Mouse (Mus musculus) splenic B cell, adult 2 months (primary cell): ENCODE data around the gene Ppp1r14d.

Source experiments
- DNase-seq: peaks from one replicate; pipeline ENCODE4 v3.0.0-alpha.2; 2011; ENCODE audit warnings: low read depth, low spot score
- H3K27me3 ChIP-seq: 2 replicates; pipeline ENCODE4 v1.6.1; 2012; ENCODE audit warnings: mild to moderate bottlenecking, low read length, moderate library complexity, mixed read lengths; ENCODE audit not compliant: control insufficient read depth, poor library complexity, insufficient read depth, severe bottlenecking
- H3K36me3 ChIP-seq: 2 replicates; pipeline ENCODE4 v1.6.1; 2012; ENCODE audit warnings: mild to moderate bottlenecking, low read length, moderate library complexity, mixed read lengths; ENCODE audit not compliant: control insufficient read depth, poor library complexity, insufficient read depth, severe bottlenecking

Gene Ppp1r14d

DNA sequence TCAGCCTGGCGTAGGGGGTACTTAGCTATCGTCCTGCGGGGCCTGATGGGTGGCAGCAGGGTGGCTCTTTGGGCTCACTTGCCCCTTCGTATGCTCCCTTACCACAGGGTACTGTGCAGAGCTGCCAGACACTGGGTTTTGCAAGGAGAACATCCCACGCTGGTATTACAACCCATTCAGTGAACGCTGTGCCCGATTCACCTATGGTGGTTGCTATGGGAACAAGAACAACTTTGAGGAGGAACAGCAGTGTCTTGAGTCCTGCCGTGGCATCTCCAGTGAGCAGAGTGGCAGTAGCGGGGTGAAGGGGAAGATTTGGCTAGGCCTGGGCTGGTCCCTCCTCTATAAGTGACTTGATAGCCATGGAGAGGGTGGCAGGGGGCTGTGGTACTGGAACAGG lies 18.2 kb upstream of the Ppp1r14d start:
- H3K27me3 ChIP-seq, result peaks cover 2% of the 10 kb centered on the region; the same call in 1 of the 2 replicates
- no peak for DNase-seq
- no peaks in the 10 kb centered on the region for H3K36me3 ChIP-seq

DNA sequence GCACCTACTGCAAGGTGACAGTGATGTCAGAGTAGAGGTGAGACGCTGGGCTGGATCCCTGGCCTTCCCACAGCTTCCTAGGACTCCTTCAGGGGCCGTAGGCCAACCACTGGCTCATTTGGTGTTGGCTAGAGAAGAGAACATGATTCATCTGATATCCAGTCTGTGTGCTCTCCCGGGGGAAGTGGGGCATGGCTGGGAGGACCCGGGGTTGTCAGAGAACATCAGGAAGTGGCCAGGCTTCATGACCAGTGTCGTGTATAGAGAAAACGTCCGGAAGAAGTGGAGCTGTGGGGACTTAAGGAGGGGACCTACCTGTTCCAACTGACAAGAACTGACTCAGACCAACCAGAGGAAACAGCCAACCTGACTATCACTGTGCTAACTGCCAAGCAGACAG lies 15.5 kb upstream of the Ppp1r14d start:
- H3K27me3 ChIP-seq, result no peaks in the 10 kb centered on the region
- no peaks in the 10 kb centered on the region for H3K36me3 ChIP-seq
- DNase-seq, result no peak

DNA sequence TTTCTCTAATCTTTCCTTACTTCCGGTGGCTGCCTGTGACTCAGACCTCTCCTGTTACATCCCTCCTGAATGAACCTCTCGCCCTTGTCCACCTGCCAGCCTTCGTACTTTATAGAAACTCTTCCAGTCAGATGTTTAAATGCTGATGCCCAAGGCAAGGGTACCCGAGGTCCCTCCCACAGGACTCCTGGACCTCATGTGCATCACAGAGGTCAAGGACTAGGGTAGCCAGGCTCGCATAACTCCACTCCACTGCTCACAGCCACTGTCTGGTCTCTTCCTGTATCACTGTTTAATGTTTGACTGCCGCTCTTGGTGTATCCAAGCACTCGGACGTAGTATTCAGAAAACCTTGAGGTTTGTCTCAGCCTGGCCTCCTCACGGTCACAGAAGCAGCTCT lies 12.8 kb upstream of the Ppp1r14d start:
- Histone ChIP-seq H3K36me3 (no peaks in the 10 kb centered on the region), H3K27me3 (no peaks in the 10 kb centered on the region)
- no peak for DNase-seq

DNA sequence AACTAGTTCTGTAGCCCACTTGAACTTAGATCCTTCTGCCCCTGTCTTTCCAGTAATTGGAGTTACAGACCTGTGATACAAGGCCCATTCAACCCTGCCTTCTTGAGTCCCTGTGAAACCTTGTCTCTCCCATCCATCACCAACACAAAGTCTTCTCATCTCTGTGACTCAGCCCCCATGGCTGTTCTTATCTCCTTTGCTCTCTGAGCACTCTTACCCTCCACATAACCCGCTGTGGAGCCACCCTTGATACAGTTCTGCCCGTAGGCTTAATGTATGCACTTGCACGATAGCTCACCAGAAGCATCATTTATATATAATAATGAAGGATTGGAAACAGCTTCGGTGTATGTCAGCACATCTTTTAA lies 11.1 kb upstream of the Ppp1r14d start:
- DNase-seq, result no peak
- no peaks in the 10 kb centered on the region for H3K27me3 ChIP-seq
- H3K36me3 ChIP-seq, result no peaks in the 10 kb centered on the region

DNA sequence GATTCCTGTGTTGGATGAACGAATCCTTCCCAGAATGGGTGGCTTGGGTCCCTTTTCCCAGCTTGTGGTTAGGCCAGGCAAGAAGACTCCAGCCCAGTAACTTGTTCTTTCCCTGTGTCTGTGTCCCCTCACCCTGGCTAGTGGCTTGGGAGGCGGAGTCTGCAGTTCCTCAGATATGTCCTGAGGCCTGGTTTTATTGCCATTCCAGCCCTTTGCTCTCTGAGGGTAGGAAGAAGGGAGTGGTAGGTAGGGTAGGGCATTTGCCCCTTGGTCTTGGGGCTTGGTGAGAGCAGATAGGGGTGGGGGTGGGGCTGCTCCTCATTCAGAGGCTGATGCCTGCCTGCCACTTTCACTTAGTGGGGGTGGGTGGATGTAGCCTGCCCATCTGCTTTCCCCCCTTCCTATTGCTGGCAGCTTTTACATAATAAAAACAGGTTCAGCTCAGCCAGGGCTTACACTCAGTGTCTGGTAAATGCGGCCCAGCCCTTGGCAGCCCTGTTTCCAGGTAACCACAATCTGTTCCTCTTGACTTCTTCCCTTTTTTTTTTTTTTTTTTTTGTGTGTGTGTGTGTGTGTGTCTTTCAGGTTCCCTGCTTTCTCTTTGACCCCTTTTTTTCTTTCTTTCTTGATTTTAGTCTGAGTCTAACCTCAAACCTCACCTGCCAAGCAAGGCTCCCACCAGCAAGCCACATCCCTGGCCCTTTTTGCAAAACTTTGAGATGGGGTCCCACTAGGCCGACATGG lies 10.5 kb upstream of the Ppp1r14d start:
- DNase-seq, result no peak
- no peaks in the 10 kb centered on the region for H3K27me3 ChIP-seq
- H3K36me3 ChIP-seq, result no peaks in the 10 kb centered on the region

DNA sequence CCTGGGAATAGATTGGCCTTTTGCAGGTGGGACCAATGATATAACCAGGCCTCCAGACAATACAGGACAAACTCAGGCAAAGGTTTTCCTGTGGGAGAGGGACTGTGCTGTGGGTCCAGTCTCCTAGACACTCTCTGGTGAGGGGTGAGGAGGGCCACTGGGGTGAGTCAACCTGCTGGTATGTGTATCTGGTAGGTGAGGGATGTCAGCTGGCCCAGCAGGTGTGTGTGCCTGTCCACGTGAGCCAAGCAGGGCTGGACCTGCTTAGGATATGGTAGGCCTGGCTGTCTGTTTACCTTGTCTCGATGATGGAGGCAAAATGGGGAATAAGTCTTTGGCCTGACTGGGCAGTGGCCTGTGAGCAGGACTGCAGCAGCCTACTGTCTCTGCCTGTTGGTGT lies 9.0 kb upstream of the Ppp1r14d start:
- Histone ChIP-seq H3K36me3 (no peaks in the 10 kb centered on the region), H3K27me3 (no peaks in the 10 kb centered on the region)
- no peak for DNase-seq

DNA sequence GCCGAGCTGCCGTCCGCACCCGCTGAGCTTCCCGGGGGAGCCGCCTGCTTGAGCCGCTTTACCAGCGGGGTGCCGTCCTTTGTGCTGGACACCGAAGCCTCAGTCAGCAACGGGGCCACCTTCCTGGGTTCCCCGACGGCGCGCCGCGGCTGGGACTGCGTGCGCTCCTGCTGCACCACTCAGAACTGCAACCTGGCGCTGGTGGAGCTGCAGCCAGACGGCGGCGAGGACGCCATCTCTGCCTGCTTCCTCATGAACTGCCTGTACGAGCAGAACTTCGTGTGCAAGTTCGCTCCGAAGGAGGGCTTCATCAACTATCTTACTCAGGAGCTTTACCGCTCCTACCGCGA lies 8.1 kb upstream of the Ppp1r14d start:
- no peaks in the 10 kb centered on the region for H3K27me3 ChIP-seq
- no peaks in the 10 kb centered on the region for H3K36me3 ChIP-seq
- DNase-seq, result peak; percentile 10

DNA sequence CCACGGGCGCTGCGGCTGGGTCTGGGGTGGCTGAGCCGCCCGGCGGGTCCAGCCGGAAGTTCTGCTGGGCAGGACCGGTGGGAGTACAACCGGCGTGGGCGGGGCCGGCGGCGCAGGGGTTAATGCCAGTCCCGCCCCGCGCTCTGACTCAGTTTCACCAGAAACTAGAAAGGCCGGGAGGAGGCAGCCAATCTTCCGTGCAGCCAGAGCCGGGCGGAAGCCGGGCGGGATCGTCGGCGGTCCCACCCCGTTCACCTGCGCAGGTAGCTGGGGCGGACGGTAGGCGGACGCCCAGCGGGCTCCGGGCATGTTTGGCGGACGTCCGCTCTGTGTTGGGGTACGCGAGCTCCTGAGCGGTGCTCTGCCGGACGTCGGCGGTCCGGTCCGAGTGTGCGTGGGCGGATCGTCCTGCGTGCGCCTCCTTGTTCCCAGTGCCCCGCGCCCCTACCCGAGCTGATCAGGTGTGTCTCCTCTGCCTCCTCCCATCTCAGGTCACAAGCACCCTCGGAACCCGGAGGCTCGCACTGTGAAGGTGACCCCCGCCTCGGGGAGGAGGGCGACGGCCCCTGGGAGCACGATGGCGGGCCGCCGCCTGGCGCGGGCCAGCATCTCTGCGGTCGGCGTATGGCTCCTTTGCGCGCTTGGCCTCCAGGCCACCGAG lies 7.6 kb upstream of the Ppp1r14d start, which contains the start of gene Spint1:
Gene Spint1 (plus strand): TSS at position 153 of the 661 bp plus-strand sequence.
- no peaks in the 10 kb centered on the region for H3K36me3 ChIP-seq
- no peaks in the 10 kb centered on the region for H3K27me3 ChIP-seq
- DNase-seq, result peak; percentile 19

DNA sequence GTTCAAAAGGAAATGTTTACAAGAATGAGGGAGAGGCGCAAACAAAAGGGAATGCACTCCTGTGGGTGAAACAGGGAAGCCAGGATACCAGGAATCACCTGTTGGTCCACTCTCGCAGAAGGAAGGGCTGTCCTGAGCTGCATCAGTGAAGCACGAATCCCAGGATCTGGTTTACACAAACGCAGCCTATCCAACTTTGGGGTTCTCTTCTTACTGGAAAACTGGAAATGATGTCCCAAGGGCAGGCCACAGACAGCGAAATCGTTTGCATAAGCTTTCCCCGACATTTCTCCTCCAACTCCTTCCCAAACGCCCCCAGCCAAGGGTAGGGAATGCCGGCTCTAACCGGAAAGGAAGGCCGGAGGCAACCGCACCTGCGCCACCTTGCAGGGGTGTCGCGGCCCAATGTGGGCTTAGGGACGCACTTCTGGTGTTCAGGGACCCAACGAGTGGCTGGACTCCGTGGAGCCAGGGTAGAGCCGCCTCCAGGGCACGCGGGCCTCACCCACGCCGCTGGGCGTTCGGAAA lies 7.0 kb upstream of the Ppp1r14d start:
- no peak for DNase-seq
- H3K27me3 ChIP-seq, result no peaks in the 10 kb centered on the region

DNA sequence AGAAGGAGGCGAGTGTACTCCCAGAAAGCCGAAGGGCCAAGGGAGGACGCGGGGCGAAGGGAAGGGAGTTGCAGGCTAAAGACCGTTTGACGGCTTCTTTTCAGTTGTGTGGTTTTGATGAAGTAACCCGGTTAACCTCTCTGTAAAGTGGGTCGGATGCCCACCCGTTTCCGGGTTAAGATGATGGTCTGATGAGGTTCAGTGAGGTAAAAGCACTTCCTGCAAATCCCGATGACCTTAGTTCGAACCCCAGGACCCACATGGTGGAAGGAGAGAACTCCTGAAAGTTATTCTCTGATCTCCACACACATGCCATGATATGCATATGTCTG lies 20.6 kb downstream of the Ppp1r14d start:
- no peaks in the 10 kb centered on the region; the same call in 1 of the 2 replicates for H3K36me3 ChIP-seq
- no peak for DNase-seq

More for the DNA sequence above, 7.0 kb upstream of the Ppp1r14d start:
- H3K36me3 ChIP-seq, result no peaks in the 10 kb centered on the region

DNA sequence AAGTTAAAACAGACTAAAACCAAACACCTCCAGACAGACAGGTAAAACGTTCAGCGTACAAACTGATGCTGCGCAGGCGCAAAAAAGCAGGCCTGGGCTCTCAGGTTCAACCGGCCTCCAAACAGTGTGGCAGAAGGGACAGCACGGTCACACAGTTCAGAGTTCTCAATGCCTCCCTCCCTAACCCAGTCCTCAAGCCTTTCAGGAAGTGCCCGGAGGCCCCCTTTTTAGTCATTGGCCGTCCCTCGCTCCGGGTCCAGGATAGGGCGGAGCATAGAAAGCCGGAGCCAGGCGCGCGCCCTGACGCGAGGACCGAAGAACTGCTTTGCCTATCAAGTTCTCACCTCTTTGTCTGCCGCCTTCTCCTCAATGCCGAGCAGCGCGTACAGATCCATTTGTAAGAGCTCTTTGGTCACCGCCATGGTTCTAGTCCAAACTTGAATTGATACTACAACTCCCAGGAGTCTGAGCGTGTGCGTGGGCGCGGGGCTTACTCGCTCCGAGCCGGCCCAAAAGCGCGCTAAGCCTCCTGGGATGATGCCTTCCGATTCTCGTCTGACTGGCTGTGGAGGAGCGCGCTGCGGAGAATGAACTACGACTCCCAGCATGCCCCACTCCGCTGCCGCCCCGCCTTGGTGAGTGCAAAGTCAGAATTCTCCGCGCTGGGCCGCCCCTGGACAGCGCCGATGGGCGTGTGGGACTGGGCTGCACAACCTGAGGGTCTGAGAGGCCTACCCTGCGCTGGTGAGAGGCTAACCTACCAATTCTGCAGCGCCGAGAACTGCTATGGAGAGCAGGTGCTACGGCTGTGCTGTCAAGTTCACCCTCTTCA lies 21.1 kb downstream of the Ppp1r14d start, which contains the start of the genes Zfyve19 and Dnajc17:
Gene Zfyve19 (plus strand): TSS at position 274 of the 832 bp plus-strand sequence.
Gene Dnajc17 (minus strand): TSS at position 452 of the 832 bp plus-strand sequence.
- Histone ChIP-seq H3K27me3 (no peaks in the 10 kb centered on the region), H3K36me3 (no peaks in the 10 kb centered on the region; the same call in 1 of the 2 replicates)
- peak; percentile 95 for DNase-seq

More for the DNA sequence above, 20.6 kb downstream of the Ppp1r14d start:
- no peaks in the 10 kb centered on the region for H3K27me3 ChIP-seq

DNA sequence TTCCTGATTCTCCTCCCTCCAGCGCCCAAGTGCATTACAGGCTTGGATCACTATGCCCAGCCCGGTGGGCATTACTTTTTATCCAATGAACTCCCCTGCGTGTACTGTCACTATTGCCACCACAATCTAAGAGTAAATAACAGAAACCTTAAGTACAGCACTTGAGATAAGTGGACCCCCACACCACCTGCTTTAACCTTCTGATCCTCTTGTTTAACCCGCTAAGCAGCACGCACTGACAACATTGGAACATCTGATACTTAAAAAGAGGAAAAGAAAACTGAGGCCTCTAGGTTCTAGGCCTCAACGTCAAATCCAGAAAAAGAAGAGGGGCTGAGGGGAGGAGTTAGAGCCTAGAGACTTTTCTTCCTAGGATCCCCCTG lies 21.8 kb downstream of the Ppp1r14d start:
- no peak for DNase-seq
- Histone ChIP-seq H3K36me3 (no peaks in the 10 kb centered on the region; the same call in 1 of the 2 replicates), H3K27me3 (no peaks in the 10 kb centered on the region)

DNA sequence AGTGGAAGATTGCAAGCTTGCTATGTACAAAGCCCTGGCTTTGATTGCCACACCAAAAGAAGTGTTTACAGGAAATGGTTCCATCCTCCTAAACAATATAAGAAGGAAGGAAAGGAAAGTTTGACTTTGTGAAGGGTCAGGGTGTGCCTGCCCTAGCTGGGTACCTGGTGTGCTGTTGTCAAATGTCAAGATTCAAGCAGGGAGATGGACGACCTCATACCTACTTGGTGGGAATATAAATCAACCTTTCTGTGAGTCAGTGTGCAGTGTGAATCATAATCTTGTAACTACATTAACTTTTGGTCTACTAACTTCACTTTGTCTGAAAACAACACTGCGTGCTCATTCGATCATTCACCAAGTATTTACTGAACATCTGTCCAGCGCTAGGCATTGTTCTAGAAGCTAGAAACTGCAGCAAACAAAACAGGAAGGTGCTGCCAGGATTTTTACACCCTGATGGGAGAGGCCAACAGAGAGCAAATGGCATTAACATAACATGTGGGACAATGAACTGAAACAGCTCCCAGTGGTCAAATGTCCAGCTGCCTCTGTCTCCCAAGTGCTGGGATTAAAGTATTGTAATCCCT lies 25.7 kb downstream of the Ppp1r14d start:
- H3K36me3 ChIP-seq, result no peaks in the 10 kb centered on the region
- DNase-seq, result no peak
- no peaks in the 10 kb centered on the region for H3K27me3 ChIP-seq

DNA sequence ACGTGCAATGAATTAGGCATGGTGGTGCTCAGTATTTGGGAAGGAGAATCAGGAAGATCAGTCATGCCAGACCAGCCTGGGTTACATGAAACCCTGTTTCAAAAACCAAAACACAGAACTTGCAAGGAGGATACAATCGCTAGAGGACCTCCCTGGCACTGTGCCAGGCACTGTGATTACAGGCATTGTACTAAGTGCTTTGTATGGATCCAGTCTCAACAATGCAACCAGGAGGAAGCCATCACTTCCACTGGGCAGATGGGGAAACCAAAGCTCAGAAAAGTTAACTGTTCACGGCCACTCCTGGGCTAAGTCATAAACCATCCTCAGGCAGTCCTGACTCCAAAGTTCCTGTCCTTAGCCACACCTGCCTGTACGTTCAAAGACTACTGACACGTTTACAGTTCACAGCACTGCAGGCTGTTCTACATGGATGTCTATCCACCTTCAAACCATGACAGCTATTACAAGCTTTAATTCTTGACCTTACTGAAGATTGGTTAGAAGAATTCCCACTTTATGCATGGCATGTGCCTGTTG lies 26.7 kb downstream of the Ppp1r14d start:
- DNase-seq, result no peak
- no peaks in the 10 kb centered on the region for H3K27me3 ChIP-seq
- H3K36me3 ChIP-seq, result no peaks in the 10 kb centered on the region
